Mouse (Mus musculus): ENCODE results near the gene Lgals7. TPM values are rescaled to one million over a fixed set of nuclear protein-coding genes. Genes with fewer than 3 reads are reported as not detected.
A peak's percentile ranks its signal among the peaks of the same experiment; 100 is the strongest.

The Lgals7 gene
- polyA plus RNA-seq, 1 experiment from 2014 or later = 2.7 TPM

- WGBS = 69% methylated on average over 11 of the region's 11 CpGs
- Histone ChIP-seq H3K4me1 (replicated peaks; ENCODE audit: control insufficient read depth, insufficient read depth, low read length) (no peaks in the 10 kb centered on the region), H3K27me3 (ENCODE audit: control insufficient read depth, insufficient read depth, low read length) (no peaks in the 10 kb centered on the region), H3K27ac (ENCODE audit: low read depth, low read length) (0 out of 2 replicates have a peak overlapping the region, but pooled peaks have one; percentile 4), H3K4me3 (ENCODE audit: low read depth, low read length) (peak overlapping the region; percentile 40), H3K9ac (ENCODE audit: low read depth, low read length) (peak overlapping the region; percentile 62), H3K4me2 (replicated peaks; ENCODE audit: low read depth, low read length) (peak overlapping the region; percentile 39), H3K36me3 (ENCODE audit: control insufficient read depth, insufficient read depth, low read length) (peaks cover 13% of the 10 kb centered on the region), H3K9me3 (ENCODE audit: control insufficient read depth, low read length) (no peaks in the 10 kb centered on the region)
- ATAC-seq (ENCODE audit: low FRiP score) (no peak), DNase-seq (ENCODE audit: low spot score) (no peak)
Measured at GRCm38 (mm10) chr7:28825686-28826401, 37.8 kb upstream of the Lgals7 start.

GRCm38 (mm10) chr7:28826402-28826772 lies 37.3 kb upstream of the Lgals7 start:
- ATAC-seq (ENCODE audit: low FRiP score) (no peak), DNase-seq (ENCODE audit: low spot score) (no peak)
- Histone ChIP-seq H3K9ac (ENCODE audit: low read depth, low read length) (no peak overlapping the region), H3K27ac (ENCODE audit: low read depth, low read length) (no peak overlapping the region), H3K36me3 (ENCODE audit: control insufficient read depth, insufficient read depth, low read length) (peaks cover 8% of the 10 kb centered on the region), H3K9me3 (ENCODE audit: control insufficient read depth, low read length) (no peaks in the 10 kb centered on the region), H3K27me3 (ENCODE audit: control insufficient read depth, insufficient read depth, low read length) (no peaks in the 10 kb centered on the region), H3K4me2 (replicated peaks; ENCODE audit: low read depth, low read length) (no peak overlapping the region; the same call in 1 of the 2 replicates), H3K4me1 (replicated peaks; ENCODE audit: control insufficient read depth, insufficient read depth, low read length) (no peaks in the 10 kb centered on the region), H3K4me3 (ENCODE audit: low read depth, low read length) (no peak overlapping the region)
- 94% methylated on average over 7 of the region's 7 CpGs for WGBS

- H3K4me1 ChIP-seq (replicated peaks; ENCODE audit: control insufficient read depth, insufficient read depth, low read length) = no peaks in the 10 kb centered on the region
- DNase-seq (ENCODE audit: low spot score) = no peak
- 79% methylated on average over 3 of the region's 3 CpGs for WGBS
- no peaks in the 10 kb centered on the region for H3K27me3 ChIP-seq (ENCODE audit: control insufficient read depth, insufficient read depth, low read length)
- no peak overlapping the region for H3K4me3 ChIP-seq (ENCODE audit: low read depth, low read length)
- ATAC-seq (ENCODE audit: low FRiP score) = no peak
- H3K9me3 ChIP-seq (ENCODE audit: control insufficient read depth, low read length) = no peaks in the 10 kb centered on the region
- no peak overlapping the region for H3K27ac ChIP-seq (ENCODE audit: low read depth, low read length)
- no peak overlapping the region for H3K4me2 ChIP-seq (replicated peaks; ENCODE audit: low read depth, low read length)
- H3K36me3 ChIP-seq (ENCODE audit: control insufficient read depth, insufficient read depth, low read length) = peaks cover 3% of the 10 kb centered on the region; the same call in 1 of the 2 replicates
- no peak overlapping the region for H3K9ac ChIP-seq (ENCODE audit: low read depth, low read length)
Measured at GRCm38 (mm10) chr7:28827338-28827737, 36.3 kb upstream of the Lgals7 start.

- 95% methylated on average over 8 of the region's 8 CpGs for WGBS
- ATAC-seq (ENCODE audit: low FRiP score) (no peak), DNase-seq (ENCODE audit: low spot score) (no peak)
- Histone ChIP-seq H3K9me3 (ENCODE audit: control insufficient read depth, low read length) (no peaks in the 10 kb centered on the region), H3K36me3 (ENCODE audit: control insufficient read depth, insufficient read depth, low read length) (no peaks in the 10 kb centered on the region), H3K4me1 (replicated peaks; ENCODE audit: control insufficient read depth, insufficient read depth, low read length) (no peaks in the 10 kb centered on the region), H3K9ac (ENCODE audit: low read depth, low read length) (no peak overlapping the region), H3K27ac (ENCODE audit: low read depth, low read length) (no peak overlapping the region), H3K4me2 (replicated peaks; ENCODE audit: low read depth, low read length) (no peak overlapping the region), H3K4me3 (ENCODE audit: low read depth, low read length) (no peak overlapping the region), H3K27me3 (ENCODE audit: control insufficient read depth, insufficient read depth, low read length) (no peaks in the 10 kb centered on the region)
Measured at GRCm38 (mm10) chr7:28829821-28830220, 33.8 kb upstream of the Lgals7 start.

GRCm38 (mm10) chr7:28830981-28831380 lies 32.7 kb upstream of the Lgals7 start:
- ATAC-seq (ENCODE audit: low FRiP score) = no peak
- WGBS = 92% methylated on average over 5 of the region's 5 CpGs

GRCm38 (mm10) chr7:28831411-28832125 lies 32.1 kb upstream of the Lgals7 start:
- ATAC-seq (ENCODE audit: low FRiP score) (no peak), DNase-seq (ENCODE audit: low spot score) (no peak)

More at GRCm38 (mm10) chr7:28830981-28831380, 32.7 kb upstream of the Lgals7 start:
- Histone ChIP-seq H3K36me3 (ENCODE audit: control insufficient read depth, insufficient read depth, low read length) (no peaks in the 10 kb centered on the region), H3K9me3 (ENCODE audit: control insufficient read depth, low read length) (no peaks in the 10 kb centered on the region), H3K4me1 (replicated peaks; ENCODE audit: control insufficient read depth, insufficient read depth, low read length) (no peaks in the 10 kb centered on the region), H3K4me2 (replicated peaks; ENCODE audit: low read depth, low read length) (no peak overlapping the region), H3K4me3 (ENCODE audit: low read depth, low read length) (no peak overlapping the region), H3K27me3 (ENCODE audit: control insufficient read depth, insufficient read depth, low read length) (no peaks in the 10 kb centered on the region), H3K9ac (ENCODE audit: low read depth, low read length) (no peak overlapping the region), H3K27ac (ENCODE audit: low read depth, low read length) (no peak overlapping the region)
- no peak for DNase-seq (ENCODE audit: low spot score)

GRCm38 (mm10) chr7:28832137-28832536 lies 31.5 kb upstream of the Lgals7 start:
- no peak overlapping the region for H3K9ac ChIP-seq (ENCODE audit: low read depth, low read length)
- DNase-seq (ENCODE audit: low spot score) (no peak), ATAC-seq (ENCODE audit: low FRiP score) (no peak)
- no peaks in the 10 kb centered on the region for H3K9me3 ChIP-seq (ENCODE audit: control insufficient read depth, low read length)
- H3K4me3 ChIP-seq (ENCODE audit: low read depth, low read length) = no peak overlapping the region
- WGBS = 86% methylated on average over 6 of the region's 6 CpGs
- H3K27me3 ChIP-seq (ENCODE audit: control insufficient read depth, insufficient read depth, low read length) = no peaks in the 10 kb centered on the region
- no peaks in the 10 kb centered on the region for H3K4me1 ChIP-seq (replicated peaks; ENCODE audit: control insufficient read depth, insufficient read depth, low read length)
- no peaks in the 10 kb centered on the region for H3K36me3 ChIP-seq (ENCODE audit: control insufficient read depth, insufficient read depth, low read length)
- no peak overlapping the region for H3K4me2 ChIP-seq (replicated peaks; ENCODE audit: low read depth, low read length)
- no peak overlapping the region for H3K27ac ChIP-seq (ENCODE audit: low read depth, low read length)

More at GRCm38 (mm10) chr7:28831411-28832125, 32.1 kb upstream of the Lgals7 start:
- H3K27ac ChIP-seq (ENCODE audit: low read depth, low read length) = no peak overlapping the region
- H3K9me3 ChIP-seq (ENCODE audit: control insufficient read depth, low read length) = no peaks in the 10 kb centered on the region
- no peaks in the 10 kb centered on the region for H3K4me1 ChIP-seq (replicated peaks; ENCODE audit: control insufficient read depth, insufficient read depth, low read length)
- no peak overlapping the region for H3K4me2 ChIP-seq (replicated peaks; ENCODE audit: low read depth, low read length)
- H3K27me3 ChIP-seq (ENCODE audit: control insufficient read depth, insufficient read depth, low read length) = no peaks in the 10 kb centered on the region
- 93% methylated on average over 17 of the region's 17 CpGs for WGBS
- H3K9ac ChIP-seq (ENCODE audit: low read depth, low read length) = no peak overlapping the region
- H3K4me3 ChIP-seq (ENCODE audit: low read depth, low read length) = no peak overlapping the region
- no peaks in the 10 kb centered on the region for H3K36me3 ChIP-seq (ENCODE audit: control insufficient read depth, insufficient read depth, low read length)

GRCm38 (mm10) chr7:28833723-28834347 lies 29.8 kb upstream of the Lgals7 start, which contains the start of gene Lgals4:
TSS of gene Lgals4 (plus strand) at chr7:28833854.
- no peaks in the 10 kb centered on the region for H3K36me3 ChIP-seq (ENCODE audit: control insufficient read depth, insufficient read depth, low read length)
- H3K4me2 ChIP-seq (replicated peaks; ENCODE audit: low read depth, low read length) = no peak within 1 kb of the TSS
- 77% methylated on average over 6 of the region's 6 CpGs for WGBS
- no peak within 1 kb of the TSS for H3K4me3 ChIP-seq (ENCODE audit: low read depth, low read length)
- H3K4me1 ChIP-seq (replicated peaks; ENCODE audit: control insufficient read depth, insufficient read depth, low read length) = no peaks in the 10 kb centered on the region
- ATAC-seq (ENCODE audit: low FRiP score) = no peak
- H3K27me3 ChIP-seq (ENCODE audit: control insufficient read depth, insufficient read depth, low read length) = no peaks in the 10 kb centered on the region
- no peak for DNase-seq (ENCODE audit: low spot score)
- H3K9me3 ChIP-seq (ENCODE audit: control insufficient read depth, low read length) = no peaks in the 10 kb centered on the region
- H3K27ac ChIP-seq (ENCODE audit: low read depth, low read length) = no peak within 1 kb of the TSS
- no peak within 1 kb of the TSS for H3K9ac ChIP-seq (ENCODE audit: low read depth, low read length)

All from hindbrain, embryonic 11.5 days (tissue).